Mouse (Mus musculus): ENCODE results near the gene Rtp2. TPM values are rescaled to one million over a fixed set of nuclear protein-coding genes. Genes with fewer than 3 reads are reported as not detected.

The Rtp2 gene
- not detected in 2 replicates for polyA plus RNA-seq (2015; fragmentation: Nextera tagmentation; extraction: Ambion mirVana)

- H3K27ac ChIP-seq (replicated peaks): no peak within 1 kb of the TSS
- H3K4me2 ChIP-seq (replicated peaks; ENCODE audit: low read depth): no peak within 1 kb of the TSS
- no peak within 1 kb of the TSS for H3K9ac ChIP-seq (ENCODE audit: low read length)
- no peaks in the 10 kb centered on the region for H3K9me3 ChIP-seq (ENCODE audit: control insufficient read depth, low read length)
- no peaks in the 10 kb centered on the region for H3K4me1 ChIP-seq (replicated peaks; ENCODE audit: control insufficient read depth, insufficient read depth)
- WGBS: 87% methylated on average over 11 of the region's 11 CpGs
- DNase-seq (ENCODE audit: low spot score): no peak
- no peaks in the 10 kb centered on the region for H3K27me3 ChIP-seq (ENCODE audit: control insufficient read depth, insufficient read depth, low read length)
- no peak for TF ChIP-seq CTCF (IDR thresholded peaks at IDR 0.05; ENCODE audit: low read depth)
- TF ChIP-seq EP300 (optimal IDR thresholded peaks at IDR 0.05): no peak
- no peak within 1 kb of the TSS for H3K4me3 ChIP-seq (ENCODE audit: low read depth, low read length)
- H3K36me3 ChIP-seq (ENCODE audit: control insufficient read depth, insufficient read depth, low read length): no peaks in the 10 kb centered on the region
- ATAC-seq (ENCODE audit: low FRiP score, low TSS enrichment): no peak
Measured at GRCm38 (mm10) chr16:23932294-23932693, at the start of gene Rtp2. TSS of gene Rtp2 (minus strand) at chr16:23932394.

- WGBS: 6% methylated on average over 32 of the region's 32 CpGs
- Histone ChIP-seq H3K4me1 (replicated peaks; ENCODE audit: control insufficient read depth, insufficient read depth) (no peaks in the 10 kb centered on the region; the same call in 1 of the 2 replicates), H3K4me2 (replicated peaks; ENCODE audit: low read depth) (peak overlapping the region; percentile 80), H3K9me3 (ENCODE audit: control insufficient read depth, low read length) (no peaks in the 10 kb centered on the region), H3K36me3 (ENCODE audit: control insufficient read depth, insufficient read depth, low read length) (no peaks in the 10 kb centered on the region), H3K4me3 (ENCODE audit: low read depth, low read length) (peak overlapping the region; percentile 40), H3K27ac (replicated peaks) (no peak overlapping the region), H3K27me3 (ENCODE audit: control insufficient read depth, insufficient read depth, low read length) (no peaks in the 10 kb centered on the region), H3K9ac (ENCODE audit: low read length) (peak overlapping the region; percentile 55)
- ATAC-seq (ENCODE audit: low FRiP score, low TSS enrichment): no peak
- DNase-seq (ENCODE audit: low spot score): peak; percentile 58
- TF ChIP-seq EP300 (optimal IDR thresholded peaks at IDR 0.05): no peak
- TF ChIP-seq CTCF (IDR thresholded peaks at IDR 0.05; ENCODE audit: low read depth): no peak; the same call in 1 of the 2 replicates
Measured at GRCm38 (mm10) chr16:23980991-23981720, 49.0 kb upstream of the Rtp2 start.

GRCm38 (mm10) chr16:23980201-23980870 lies 48.1 kb upstream of the Rtp2 start:
- TF ChIP-seq CTCF (IDR thresholded peaks at IDR 0.05; ENCODE audit: low read depth) (no peak), EP300 (optimal IDR thresholded peaks at IDR 0.05) (no peak)
- H3K4me1 ChIP-seq (replicated peaks; ENCODE audit: control insufficient read depth, insufficient read depth): no peaks in the 10 kb centered on the region; the same call in 1 of the 2 replicates
- peak overlapping the region; percentile 55; the same call in 1 of the 2 replicates for H3K9ac ChIP-seq (ENCODE audit: low read length)
- H3K4me2 ChIP-seq (replicated peaks; ENCODE audit: low read depth): peak overlapping the region; percentile 80
- H3K27me3 ChIP-seq (ENCODE audit: control insufficient read depth, insufficient read depth, low read length): no peaks in the 10 kb centered on the region
- no peak for ATAC-seq (ENCODE audit: low FRiP score, low TSS enrichment)
- H3K4me3 ChIP-seq (ENCODE audit: low read depth, low read length): peak overlapping the region; percentile 40
- no peaks in the 10 kb centered on the region for H3K36me3 ChIP-seq (ENCODE audit: control insufficient read depth, insufficient read depth, low read length)
- H3K9me3 ChIP-seq (ENCODE audit: control insufficient read depth, low read length): no peaks in the 10 kb centered on the region
- DNase-seq (ENCODE audit: low spot score): no peak
- WGBS: 32% methylated on average over 11 of the region's 11 CpGs
- H3K27ac ChIP-seq (replicated peaks): no peak overlapping the region

GRCm38 (mm10) chr16:23979446-23979845 lies 47.3 kb upstream of the Rtp2 start:
- no peaks in the 10 kb centered on the region; the same call in 1 of the 2 replicates for H3K4me1 ChIP-seq (replicated peaks; ENCODE audit: control insufficient read depth, insufficient read depth)
- no peak for TF ChIP-seq EP300 (optimal IDR thresholded peaks at IDR 0.05)
- H3K4me3 ChIP-seq (ENCODE audit: low read depth, low read length): no peak overlapping the region
- no peak overlapping the region for H3K27ac ChIP-seq (replicated peaks)
- H3K9ac ChIP-seq (ENCODE audit: low read length): no peak overlapping the region
- ATAC-seq (ENCODE audit: low FRiP score, low TSS enrichment) (no peak), DNase-seq (ENCODE audit: low spot score) (no peak)
- H3K9me3 ChIP-seq (ENCODE audit: control insufficient read depth, low read length): no peaks in the 10 kb centered on the region
- H3K27me3 ChIP-seq (ENCODE audit: control insufficient read depth, insufficient read depth, low read length): no peaks in the 10 kb centered on the region
- H3K4me2 ChIP-seq (replicated peaks; ENCODE audit: low read depth): no peak overlapping the region
- WGBS: 91% methylated on average over 9 of the region's 9 CpGs
- H3K36me3 ChIP-seq (ENCODE audit: control insufficient read depth, insufficient read depth, low read length): no peaks in the 10 kb centered on the region; the same call in 1 of the 2 replicates

GRCm38 (mm10) chr16:23978495-23978894 lies 46.3 kb upstream of the Rtp2 start:
- no peak for DNase-seq (ENCODE audit: low spot score)
- WGBS: 74% methylated on average over 4 of the region's 4 CpGs
- Histone ChIP-seq H3K36me3 (ENCODE audit: control insufficient read depth, insufficient read depth, low read length) (no peaks in the 10 kb centered on the region; the same call in 1 of the 2 replicates), H3K9me3 (ENCODE audit: control insufficient read depth, low read length) (no peaks in the 10 kb centered on the region), H3K4me2 (replicated peaks; ENCODE audit: low read depth) (no peak overlapping the region), H3K9ac (ENCODE audit: low read length) (no peak overlapping the region), H3K27me3 (ENCODE audit: control insufficient read depth, insufficient read depth, low read length) (no peaks in the 10 kb centered on the region), H3K27ac (replicated peaks) (no peak overlapping the region), H3K4me1 (replicated peaks; ENCODE audit: control insufficient read depth, insufficient read depth) (no peaks in the 10 kb centered on the region; the same call in 1 of the 2 replicates), H3K4me3 (ENCODE audit: low read depth, low read length) (no peak overlapping the region)
- no peak for ATAC-seq (ENCODE audit: low FRiP score, low TSS enrichment)
- no peak for TF ChIP-seq CTCF (IDR thresholded peaks at IDR 0.05; ENCODE audit: low read depth)
- no peak for TF ChIP-seq EP300 (optimal IDR thresholded peaks at IDR 0.05)

- 80% methylated on average over 3 of the region's 3 CpGs for WGBS
- DNase-seq (ENCODE audit: low spot score): no peak
- no peaks in the 10 kb centered on the region for H3K9me3 ChIP-seq (ENCODE audit: control insufficient read depth, low read length)
- TF ChIP-seq CTCF (IDR thresholded peaks at IDR 0.05; ENCODE audit: low read depth) (no peak), EP300 (optimal IDR thresholded peaks at IDR 0.05) (no peak)
- no peak overlapping the region for H3K27ac ChIP-seq (replicated peaks)
- H3K27me3 ChIP-seq (ENCODE audit: control insufficient read depth, insufficient read depth, low read length): no peaks in the 10 kb centered on the region
- no peak overlapping the region for H3K9ac ChIP-seq (ENCODE audit: low read length)
- H3K4me1 ChIP-seq (replicated peaks; ENCODE audit: control insufficient read depth, insufficient read depth): no peaks in the 10 kb centered on the region; the same call in 1 of the 2 replicates
- H3K4me2 ChIP-seq (replicated peaks; ENCODE audit: low read depth): no peak overlapping the region
- no peak overlapping the region for H3K4me3 ChIP-seq (ENCODE audit: low read depth, low read length)
- ATAC-seq (ENCODE audit: low FRiP score, low TSS enrichment): no peak
- no peaks in the 10 kb centered on the region; the same call in 1 of the 2 replicates for H3K36me3 ChIP-seq (ENCODE audit: control insufficient read depth, insufficient read depth, low read length)
Measured at GRCm38 (mm10) chr16:23977732-23978131, 45.5 kb upstream of the Rtp2 start.

Data from stomach, postnatal 0 days (tissue).